Mouse (Mus musculus) liver, postnatal 0 days (tissue): ENCODE results near the gene Grxcr1. TPM values are rescaled to one million over a fixed set of nuclear protein-coding genes. Genes with fewer than 3 reads are reported as not detected.
A peak's percentile ranks its signal among the peaks of the same experiment; 100 is the strongest.

Experiments
- ATAC-seq: fragments of 200-750 bp; cut with Nextera tagmentation; 2 replicates; pipeline ENCODE4 v1.8.0; 2017; ENCODE audit warnings: mild to moderate bottlenecking, moderate library complexity
- DNase-seq: peaks from one replicate; pipeline ENCODE4 v3.0.0-alpha.2; 2016
- H3K27ac ChIP-seq: fragments of 300-500 bp; sonication (generic); 2 replicates; pipeline ENCODE4 v1.5.1; 2014; ENCODE audit warnings: antibody characterized with exemption, moderate library complexity, mild to moderate bottlenecking, low read depth
- H3K27me3 ChIP-seq: fragments of 300-500 bp; sonication (generic); 2 replicates; pipeline ENCODE4 v1.6.1; 2014; ENCODE audit warnings: low read length, control low read depth, mixed read lengths; ENCODE audit not compliant: insufficient read depth
- H3K36me3 ChIP-seq: fragments of 300-500 bp; sonication (generic); replicated peaks from 2 replicates; pipeline ENCODE4 v1.6.1; 2014; ENCODE audit warnings: mild to moderate bottlenecking, control low read depth, low read length, moderate library complexity, mixed read lengths; ENCODE audit not compliant: insufficient read depth
- H3K4me1 ChIP-seq: fragments of 300-500 bp; sonication (generic); 2 replicates; pipeline ENCODE4 v1.6.1; 2014; ENCODE audit warnings: antibody characterized with exemption, mild to moderate bottlenecking, control low read depth; ENCODE audit not compliant: insufficient read depth
- H3K4me2 ChIP-seq: fragments of 300-500 bp; sonication (generic); 2 replicates; pipeline ENCODE4 v1.6.1; 2014; ENCODE audit warnings: low read depth, mild to moderate bottlenecking, low read length, moderate library complexity, mixed read lengths
- H3K4me3 ChIP-seq: fragments of 300-500 bp; sonication (generic); 2 replicates; pipeline ENCODE4 v1.5.1; 2014; ENCODE audit warnings: low read depth, low read length
- H3K9ac ChIP-seq: fragments of 300-500 bp; sonication (generic); replicated peaks from 2 replicates; pipeline ENCODE4 v1.6.1; 2014; ENCODE audit warnings: mild to moderate bottlenecking, moderate library complexity
- H3K9me3 ChIP-seq: fragments of 300-500 bp; sonication (generic); 2 replicates; pipeline ENCODE4 v1.6.1; 2016; ENCODE audit warnings: mild to moderate bottlenecking, control low read depth, low read length, mixed read lengths
- CTCF ChIP-seq: sonication (generic); IDR thresholded peaks from 2 replicates; pipeline ENCODE4 v1.5.1; 2016; ENCODE audit warnings: antibody characterized with exemption, low read depth
- EP300 ChIP-seq: IDR thresholded peaks from 2 replicates; pipeline ENCODE4 v1.6.1; 2016; ENCODE audit warnings: antibody characterized with exemption, low read depth, mild to moderate bottlenecking
- WGBS: fragments of 180-500 bp; shearing (Covaris S2); extraction: QIAGEN DNeasy Blood & Tissue Kit; methylation state at CpG from one replicate; pipeline ENCODE4 v1.1.7; 2014; ENCODE audit not compliant: insufficient replicate concordance; 5-methylcytosine and 5-hydroxymethylcytosine counted together
- polyA plus RNA-seq: library from polyadenylated mRNA; unstranded; fragments of >200 nt; fragmentation: Nextera tagmentation; extraction: Ambion mirVana; gene quantifications from 2 replicates; pipeline ENCODE4 v1.2.1, GENCODE M21; 2015

Gene Grxcr1
- polyA plus RNA-seq, 1 experiment from 2014 or later, result not detected

DNA sequence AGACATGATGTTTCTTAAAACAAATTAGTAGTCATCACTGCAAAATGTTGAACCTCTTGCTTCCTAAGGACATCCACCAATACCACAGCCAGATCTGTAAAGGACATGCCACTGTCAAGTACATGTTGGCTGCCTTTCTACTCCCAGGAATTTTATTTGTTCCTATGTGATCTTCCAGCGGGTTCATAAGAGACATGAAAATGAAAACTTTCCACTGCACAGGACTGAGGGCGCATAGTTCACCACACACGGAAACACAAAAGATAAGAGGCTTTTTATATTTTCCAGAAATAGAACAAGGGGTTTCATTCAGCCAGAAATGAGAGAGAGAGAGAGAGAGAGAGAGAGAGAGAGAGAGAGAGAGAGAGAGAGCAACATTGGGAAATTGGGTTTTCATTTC lies 20.1 kb upstream of the Grxcr1 start:
- Histone ChIP-seq H3K4me2 (no peak overlapping the region), H3K36me3 (no peaks in the 10 kb centered on the region), H3K4me1 (no peaks in the 10 kb centered on the region), H3K4me3 (no peak overlapping the region), H3K9ac (no peak overlapping the region), H3K27me3 (0 out of 2 replicates have a peak, but pooled peaks cover 7% of the 10 kb centered on the region), H3K9me3 (no peaks in the 10 kb centered on the region), H3K27ac (no peak overlapping the region)
- ATAC-seq, result no peak
- WGBS, result 50% methylated on average over 3 of the region's 3 CpGs
- TF ChIP-seq CTCF, result no peak
- DNase-seq, result no peak

DNA sequence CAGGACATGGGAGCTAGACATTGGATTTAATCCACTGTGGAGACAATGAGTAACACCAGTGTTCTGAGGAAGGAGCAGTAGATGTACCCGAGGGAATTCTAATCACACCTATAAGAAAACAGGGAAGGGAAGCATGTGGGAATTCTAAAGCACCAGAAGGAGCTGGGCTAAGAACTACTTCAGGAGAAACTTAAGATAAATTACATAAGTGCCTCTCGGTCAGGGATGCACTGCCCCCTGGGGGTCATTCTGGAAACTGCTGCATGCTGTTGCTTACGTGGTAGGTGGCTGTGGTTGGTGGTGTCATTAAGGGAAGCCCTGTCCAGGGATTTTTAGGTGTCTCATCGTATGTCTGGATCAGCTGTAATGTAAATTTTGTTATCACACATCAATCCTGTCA lies 19.0 kb upstream of the Grxcr1 start:
- 11% methylated on average over 4 of the region's 4 CpGs for WGBS
- H3K9ac ChIP-seq, result no peak overlapping the region
- H3K4me1 ChIP-seq, result no peaks in the 10 kb centered on the region
- H3K4me2 ChIP-seq, result no peak overlapping the region
- no peak overlapping the region for H3K27ac ChIP-seq
- H3K9me3 ChIP-seq, result no peaks in the 10 kb centered on the region
- DNase-seq (peak; percentile 81), ATAC-seq (no peak)
- no peaks in the 10 kb centered on the region for H3K36me3 ChIP-seq
- H3K27me3 ChIP-seq, result 0 out of 2 replicates have a peak, but pooled peaks cover 7% of the 10 kb centered on the region
- H3K4me3 ChIP-seq, result no peak overlapping the region
- TF ChIP-seq CTCF (peak; percentile 87), EP300 (no peak)

DNA sequence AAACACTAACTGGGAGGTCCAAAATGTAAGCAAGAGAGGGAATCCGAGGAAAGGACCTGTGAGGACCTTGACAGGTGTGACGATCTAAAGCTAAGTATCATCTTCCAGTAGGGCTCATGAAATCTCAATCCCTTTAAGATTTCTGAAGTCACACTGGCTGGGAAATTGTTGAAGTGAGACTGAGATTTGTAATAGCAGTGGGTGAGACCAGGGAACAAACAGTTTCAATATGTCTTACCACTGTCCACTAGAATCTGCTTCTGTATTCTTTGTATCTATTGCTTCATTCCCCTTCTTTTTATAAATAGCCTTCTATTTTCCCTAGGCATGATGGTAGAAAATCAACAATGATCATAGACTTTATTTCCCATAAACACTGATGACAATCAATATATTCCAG lies 10.8 kb upstream of the Grxcr1 start:
- ATAC-seq (no peak), DNase-seq (no peak)
- Histone ChIP-seq H3K27me3 (no peaks in the 10 kb centered on the region), H3K9ac (no peak overlapping the region), H3K4me2 (no peak overlapping the region), H3K36me3 (no peaks in the 10 kb centered on the region), H3K4me3 (no peak overlapping the region), H3K4me1 (no peaks in the 10 kb centered on the region), H3K27ac (no peak overlapping the region), H3K9me3 (no peaks in the 10 kb centered on the region)
- no peak for TF ChIP-seq EP300
- WGBS, result 60% methylated on average over 2 of the region's 2 CpGs

DNA sequence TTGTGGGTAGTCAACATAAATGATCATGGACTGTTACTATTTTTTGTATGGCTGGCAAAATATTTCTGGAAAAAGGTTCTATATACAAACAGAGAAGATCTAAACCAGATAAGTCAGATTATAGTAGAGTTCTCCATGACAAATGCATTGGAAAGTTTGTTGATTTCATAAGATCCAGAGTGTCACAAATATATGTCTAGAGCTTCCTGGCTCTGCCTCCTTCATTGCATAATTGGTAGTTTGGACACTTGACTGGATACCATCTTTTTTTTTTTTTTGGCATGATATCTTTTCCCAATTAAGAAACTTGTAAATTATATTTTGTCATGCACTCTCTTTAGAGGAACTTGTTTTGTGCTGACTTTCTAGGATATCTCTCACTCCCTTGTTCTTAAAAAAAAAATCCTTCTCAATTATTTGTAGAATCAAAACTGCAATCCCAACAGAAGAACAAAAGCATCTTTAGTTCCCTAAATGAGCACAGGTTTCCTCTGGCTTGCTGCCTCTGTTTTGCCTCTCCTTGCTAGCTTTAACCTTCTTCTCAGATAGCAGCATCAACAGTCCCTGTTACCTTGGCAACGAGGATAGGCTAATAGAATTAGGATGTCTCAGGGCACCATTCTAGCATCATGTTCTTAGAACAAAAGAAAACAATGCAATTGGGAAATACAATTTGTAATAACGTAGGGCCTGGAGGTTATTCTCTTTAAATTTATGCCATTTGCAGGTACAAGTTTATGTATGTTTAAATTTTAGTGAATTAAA lies 4.8 kb upstream of the Grxcr1 start:
- Histone ChIP-seq H3K27me3 (no peaks in the 10 kb centered on the region), H3K4me2 (no peak overlapping the region), H3K4me1 (no peaks in the 10 kb centered on the region), H3K27ac (no peak overlapping the region), H3K9ac (no peak overlapping the region), H3K36me3 (no peaks in the 10 kb centered on the region), H3K9me3 (no peaks in the 10 kb centered on the region), H3K4me3 (no peak overlapping the region)
- TF ChIP-seq EP300 (no peak), CTCF (no peak)
- no peak for ATAC-seq
- DNase-seq, result no peak
- 68% methylated on average over 2 of the region's 2 CpGs for WGBS

DNA sequence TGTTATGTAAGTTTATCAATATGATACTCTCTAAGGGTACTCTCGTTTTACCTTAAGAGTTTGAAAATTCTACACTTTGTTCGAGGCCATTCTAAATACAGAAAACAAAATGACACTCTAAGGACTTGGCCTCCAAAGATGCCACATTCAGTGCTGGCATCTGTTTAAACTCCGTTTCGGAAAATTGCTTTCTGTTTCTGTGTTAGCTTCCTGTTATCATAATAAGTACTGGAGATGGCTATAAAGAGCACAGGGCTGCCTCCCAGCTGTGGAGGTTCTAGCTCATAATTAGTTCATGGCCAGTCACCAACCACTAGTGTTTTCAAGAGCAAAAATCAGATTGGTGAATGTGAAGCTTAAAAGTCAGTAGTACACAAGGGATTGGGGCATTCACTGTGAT lies 4.2 kb upstream of the Grxcr1 start:
- WGBS, result 73% methylated on average over 4 of the region's 4 CpGs
- no peak overlapping the region for H3K4me2 ChIP-seq
- no peaks in the 10 kb centered on the region for H3K9me3 ChIP-seq
- no peak overlapping the region for H3K9ac ChIP-seq
- no peaks in the 10 kb centered on the region for H3K4me1 ChIP-seq
- ATAC-seq, result no peak
- H3K4me3 ChIP-seq, result no peak overlapping the region
- TF ChIP-seq CTCF (no peak), EP300 (no peak)
- DNase-seq, result no peak
- no peaks in the 10 kb centered on the region for H3K27me3 ChIP-seq
- H3K36me3 ChIP-seq, result no peaks in the 10 kb centered on the region
- no peak overlapping the region for H3K27ac ChIP-seq

DNA sequence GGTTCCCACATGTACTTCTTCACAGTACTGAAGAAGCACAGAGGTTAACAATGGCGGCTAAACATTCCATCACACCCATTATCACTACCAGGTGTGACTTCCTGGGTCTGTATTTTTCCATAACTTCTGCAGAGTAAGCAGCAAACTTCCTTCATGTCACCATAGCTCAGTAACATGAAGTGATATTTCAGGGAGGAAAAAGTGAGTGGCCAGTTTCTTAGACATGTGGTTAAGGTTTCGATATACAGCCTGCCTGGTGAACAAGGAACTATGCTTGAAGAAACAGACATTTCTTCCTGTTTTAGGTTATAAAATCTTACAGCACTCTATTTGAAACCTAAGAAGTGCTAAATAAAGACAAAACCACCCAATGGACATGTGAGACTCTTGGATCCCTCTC lies 1.7 kb downstream of the Grxcr1 start:
- no peak for DNase-seq
- Histone ChIP-seq H3K4me2 (no peak overlapping the region), H3K27me3 (no peaks in the 10 kb centered on the region), H3K27ac (no peak overlapping the region), H3K4me3 (no peak overlapping the region), H3K4me1 (no peaks in the 10 kb centered on the region), H3K36me3 (no peaks in the 10 kb centered on the region), H3K9ac (no peak overlapping the region), H3K9me3 (no peaks in the 10 kb centered on the region)
- no peak for ATAC-seq
- TF ChIP-seq EP300 (no peak), CTCF (no peak)
- 39% methylated on average over 2 of the region's 2 CpGs for WGBS
